Comparison of ENCODE assay signal across 14 mouse cellular contexts in genomic region chr8:83199715-83200114, GRCm38 (mm10). TPM values are rescaled to one million over a fixed set of nuclear protein-coding genes. Genes with fewer than 3 reads are reported as not detected.
A peak's percentile ranks its signal among the peaks of the same experiment; 100 is the strongest.
DNase-seq lines count a peak whose midpoint lies in the region; ATAC-seq and TF ChIP-seq lines count a peak whose summit lies in the region.
"Had no signal": no experiment of that assay in that cellular context is flagged by ENCODE, and none has a peak within 500 bp of the region (broad histone marks: within the 10 kb centered on the region; RNA-seq: fewer than 3 reads in every experiment).

No protein-coding gene starts in this region.

- peak overlapping the region; percentile 72; the same call in 1 of the 2 replicates for H3K27ac ChIP-seq in heart, embryonic 15.5 days
- H3K27ac ChIP-seq in heart, embryonic 10.5 days, result no peak overlapping the region
- H3K27ac ChIP-seq in neural tube, embryonic 14.5 days (ENCODE audit: low read depth, low read length), result no peak overlapping the region
- peak overlapping the region; percentile 50; the same call in 1 of the 2 replicates for H3K27ac ChIP-seq in intestine, embryonic 16.5 days (ENCODE audit: low read length)
- no peak overlapping the region for H3K27ac ChIP-seq in kidney, adult 2 months (ENCODE audit: insufficient read depth, low read depth, low read length)
- H3K27ac ChIP-seq: neural tube, embryonic 12.5 days had no signal

- DNase-seq in heart, embryonic 10.5 days (ENCODE audit: low spot score), result no peak
- no peak for DNase-seq in neural tube, embryonic 10.5 days (ENCODE audit: extremely low spot score, low spot score)
- DNase-seq in left cerebral cortex, adult 11 months (ENCODE audit: low spot score), result no peak
- no peak for DNase-seq in kidney, adult 2 months
- DNase-seq: cerebellum, adult 9-10 months; gastrocnemius, postnatal 10 days; kidney, adult 11 months; thymus, postnatal 25 days had no signal

- H3K9me3 ChIP-seq in heart, embryonic 15.5 days (replicated peaks), result no peaks in the 10 kb centered on the region
- H3K9me3 ChIP-seq in heart, embryonic 10.5 days, result no peaks in the 10 kb centered on the region
- H3K9me3 ChIP-seq in neural tube, embryonic 14.5 days (ENCODE audit: control insufficient read depth, low read length), result no peaks in the 10 kb centered on the region
- H3K9me3 ChIP-seq in intestine, embryonic 16.5 days (ENCODE audit: control insufficient read depth, low read length), result no peaks in the 10 kb centered on the region
- H3K9me3 ChIP-seq: neural tube, embryonic 12.5 days had no signal

- WGBS in heart, embryonic 15.5 days, result 59% methylated on average over 8 of the region's 8 CpGs
- 62% methylated on average over 8 of the region's 8 CpGs for WGBS in heart, embryonic 10.5 days
- 60% methylated on average over 8 of the region's 8 CpGs for WGBS in neural tube, embryonic 14.5 days
- WGBS in intestine, embryonic 16.5 days, result 66% methylated on average over 8 of the region's 8 CpGs
- 71% methylated on average over 8 of the region's 8 CpGs for WGBS in kidney, adult 2 months

- no peak overlapping the region for H3K4me2 ChIP-seq in heart, embryonic 15.5 days
- H3K4me2 ChIP-seq in neural tube, embryonic 14.5 days (ENCODE audit: low read depth, low read length), result no peak overlapping the region
- H3K4me2 ChIP-seq in intestine, embryonic 16.5 days (ENCODE audit: low read depth, low read length), result no peak overlapping the region
- H3K4me2 ChIP-seq: heart, embryonic 11.5 days; liver, embryonic 11.5 days; neural tube, embryonic 12.5 days had no signal

- peaks cover 19% of the 10 kb centered on the region for H3K4me1 ChIP-seq in heart, embryonic 15.5 days (replicated peaks)
- peaks cover 20% of the 10 kb centered on the region for H3K4me1 ChIP-seq in heart, embryonic 10.5 days
- H3K4me1 ChIP-seq in neural tube, embryonic 14.5 days (ENCODE audit: control insufficient read depth, insufficient read depth, low read length), result peaks cover 14% of the 10 kb centered on the region; the same call in 1 of the 2 replicates
- H3K4me1 ChIP-seq in intestine, embryonic 16.5 days (ENCODE audit: control insufficient read depth, insufficient read depth, low read length), result peaks cover 12% of the 10 kb centered on the region
- no peaks in the 10 kb centered on the region for H3K4me1 ChIP-seq in kidney, adult 2 months (ENCODE audit: control insufficient read depth, insufficient read depth, low read length)
- H3K4me1 ChIP-seq: neural tube, embryonic 12.5 days had no signal

- H3K36me3 ChIP-seq in heart, embryonic 15.5 days, result no peaks in the 10 kb centered on the region
- no peaks in the 10 kb centered on the region for H3K36me3 ChIP-seq in heart, embryonic 10.5 days
- no peaks in the 10 kb centered on the region for H3K36me3 ChIP-seq in neural tube, embryonic 14.5 days (ENCODE audit: control insufficient read depth, insufficient read depth, low read length)
- H3K36me3 ChIP-seq in intestine, embryonic 16.5 days (ENCODE audit: control insufficient read depth, insufficient read depth, low read length), result no peaks in the 10 kb centered on the region
- no peaks in the 10 kb centered on the region for H3K36me3 ChIP-seq in kidney, adult 2 months (ENCODE audit: control insufficient read depth, insufficient read depth, low read length)
- H3K36me3 ChIP-seq: neural tube, embryonic 12.5 days had no signal

- TF ChIP-seq CTCF in kidney, adult 2 months (conservative IDR thresholded peaks at IDR 0.05; ENCODE audit: insufficient read depth, insufficient read length, low read depth, low read length), result no peak

- TF ChIP-seq POLR2A in kidney, adult 2 months (IDR thresholded peaks at IDR 0.05; ENCODE audit: low read depth, low read length), result no peak

- no peak for ATAC-seq in heart, embryonic 15.5 days (replicated peaks; ENCODE audit: insufficient number of reproducible peaks, insufficient read depth, low FRiP score, low read depth)
- peak; percentile 59; the same call in 1 of the 2 replicates for ATAC-seq in neural tube, embryonic 14.5 days (ENCODE audit: low read depth)
- ATAC-seq in intestine, embryonic 16.5 days, result peak; percentile 38; the same call in 1 of the 2 replicates

- no peak overlapping the region for H3K4me3 ChIP-seq in heart, embryonic 15.5 days
- H3K4me3 ChIP-seq in heart, embryonic 10.5 days, result no peak overlapping the region
- H3K4me3 ChIP-seq in neural tube, embryonic 14.5 days (ENCODE audit: low read depth, low read length), result no peak overlapping the region
- H3K4me3 ChIP-seq in intestine, embryonic 16.5 days (ENCODE audit: low read length), result no peak overlapping the region
- H3K4me3 ChIP-seq in kidney, adult 2 months (ENCODE audit: insufficient read depth, low read depth, low read length), result no peak overlapping the region
- H3K4me3 ChIP-seq: neural tube, embryonic 12.5 days had no signal

- H3K27me3 ChIP-seq in heart, embryonic 15.5 days, result no peaks in the 10 kb centered on the region
- no peaks in the 10 kb centered on the region for H3K27me3 ChIP-seq in heart, embryonic 10.5 days (ENCODE audit: insufficient read depth, poor library complexity, severe bottlenecking)
- H3K27me3 ChIP-seq in neural tube, embryonic 14.5 days (ENCODE audit: control insufficient read depth, insufficient read depth, low read length), result no peaks in the 10 kb centered on the region
- H3K27me3 ChIP-seq in intestine, embryonic 16.5 days (replicated peaks; ENCODE audit: control insufficient read depth, insufficient read depth, low read length), result no peaks in the 10 kb centered on the region
- H3K27me3 ChIP-seq in kidney, adult 2 months (replicated peaks; ENCODE audit: control insufficient read depth, insufficient read depth, low read length), result no peaks in the 10 kb centered on the region
- H3K27me3 ChIP-seq: neural tube, embryonic 12.5 days had no signal

- H3K9ac ChIP-seq in heart, embryonic 15.5 days, result no peak overlapping the region
- no peak overlapping the region for H3K9ac ChIP-seq in neural tube, embryonic 14.5 days (replicated peaks; ENCODE audit: low read depth, low read length)
- H3K9ac ChIP-seq in intestine, embryonic 16.5 days (ENCODE audit: low read depth, low read length), result no peak overlapping the region
- H3K9ac ChIP-seq: neural tube, embryonic 12.5 days had no signal

RNA-seq across cellular contexts. Expression of gene Gm10645, which starts 33.7 kb away (rescaled TPM):
- polyA plus RNA-seq in heart, embryonic 15.5 days (2015; fragmentation: Nextera tagmentation; extraction: Ambion mirVana), result 0.45 and 0.90 TPM in 2 replicates
- polyA plus RNA-seq in heart, embryonic 10.5 days (2016; fragmentation: Nextera tagmentation; extraction: Ambion mirVana), result 0.65 and 1.2 TPM in 2 replicates
- 9.8 and 14.2 TPM in 2 replicates for polyA plus RNA-seq in neural tube, embryonic 14.5 days (2014; fragmentation: Nextera tagmentation; extraction: Ambion mirVana)
- polyA plus RNA-seq in intestine, embryonic 16.5 days (2015; fragmentation: Nextera tagmentation; extraction: Ambion mirVana), result 0.43 and 1.0 TPM in 2 replicates
- polyA plus RNA-seq in kidney, adult 2 months (2012; rRNA removed), result 0.19 and 0.25 TPM in 2 replicates

RNA-seq across cellular contexts. Expression of gene Tbc1d9, which starts 34.6 kb away (rescaled TPM):
- 0.73 and 1.4 TPM in 2 replicates for polyA plus RNA-seq in heart, embryonic 15.5 days (2015; fragmentation: Nextera tagmentation; extraction: Ambion mirVana)
- polyA plus RNA-seq in heart, embryonic 10.5 days (2016; fragmentation: Nextera tagmentation; extraction: Ambion mirVana), result 0.90 and 1.00 TPM in 2 replicates
- 19.0 and 19.7 TPM in 2 replicates for polyA plus RNA-seq in neural tube, embryonic 14.5 days (2014; fragmentation: Nextera tagmentation; extraction: Ambion mirVana)
- 1.3 and 1.6 TPM in 2 replicates for polyA plus RNA-seq in intestine, embryonic 16.5 days (2015; fragmentation: Nextera tagmentation; extraction: Ambion mirVana)
- 3.8 and 5.1 TPM in 2 replicates for polyA plus RNA-seq in kidney, adult 2 months (2012; rRNA removed)

Comparison
In these comparisons a context has a peak if more than half of its experiments do, and no peak if none do; other contexts are left out.
1. H3K27ac ChIP-seq: peak in heart, embryonic 15.5 days (single experiment) and intestine, embryonic 16.5 days (single experiment); none in heart, embryonic 10.5 days (single experiment), neural tube, embryonic 14.5 days (single experiment) and kidney, adult 2 months (single experiment).